Mouse (Mus musculus) hindbrain, postnatal 0 days (tissue): ENCODE data around the gene Igsf3. TPM values are rescaled to one million over a fixed set of nuclear protein-coding genes. Genes with fewer than 3 reads are reported as not detected.

Source experiments
- ATAC-seq: fragments of 200-750 bp; cut with Nextera tagmentation; 2 replicates; pipeline ENCODE4 v1.8.0; 2017; ENCODE audit warnings: mild to moderate bottlenecking, moderate TSS enrichment, moderate library complexity
- DNase-seq: peaks from one replicate; pipeline ENCODE4 v3.0.0-alpha.2; 2015; ENCODE audit warnings: low spot score
- H3K27ac ChIP-seq: fragments of 300-500 bp; sonication (generic); 2 replicates; pipeline ENCODE4 v1.5.1; 2014; ENCODE audit warnings: mild to moderate bottlenecking
- H3K27me3 ChIP-seq: fragments of 300-500 bp; sonication (generic); 2 replicates; pipeline ENCODE4 v1.6.1; 2014; ENCODE audit warnings: low read length, mixed read lengths; ENCODE audit not compliant: insufficient read depth
- H3K36me3 ChIP-seq: fragments of 300-500 bp; sonication (generic); 2 replicates; pipeline ENCODE4 v1.6.1; 2014; ENCODE audit warnings: low read length, mixed read lengths; ENCODE audit not compliant: insufficient read depth
- H3K4me1 ChIP-seq: fragments of 300-500 bp; sonication (generic); 2 replicates; pipeline ENCODE4 v1.6.1; 2014; ENCODE audit warnings: antibody characterized with exemption, low read length, mixed read lengths; ENCODE audit not compliant: insufficient read depth
- H3K4me2 ChIP-seq: fragments of 300-500 bp; sonication (generic); 2 replicates; pipeline ENCODE4 v1.6.1; 2014; ENCODE audit warnings: low read depth, mild to moderate bottlenecking, low read length, moderate library complexity, mixed read lengths
- H3K4me3 ChIP-seq: fragments of 300-500 bp; sonication (generic); 2 replicates; pipeline ENCODE4 v1.5.1; 2014; ENCODE audit warnings: low read length
- H3K9ac ChIP-seq: fragments of 300-500 bp; sonication (generic); replicated peaks from 2 replicates; pipeline ENCODE4 v1.6.1; 2014; ENCODE audit warnings: mild to moderate bottlenecking, low read length, moderate library complexity, mixed read lengths
- H3K9me3 ChIP-seq: fragments of 300-500 bp; sonication (generic); 2 replicates; pipeline ENCODE4 v1.6.1; 2016; ENCODE audit warnings: low read length, mixed read lengths
- CTCF ChIP-seq: IDR thresholded peaks from 2 replicates; pipeline ENCODE4 v1.5.1; 2016; ENCODE audit warnings: antibody characterized with exemption, control low read depth, low read depth
- WGBS: fragments of 180-500 bp; shearing (Covaris S2); extraction: QIAGEN DNeasy Blood & Tissue Kit; methylation state at CpG from one replicate; pipeline ENCODE4 v1.1.7; 2014; 5-methylcytosine and 5-hydroxymethylcytosine counted together
- polyA plus RNA-seq: library from polyadenylated mRNA; unstranded; fragments of >200 nt; fragmentation: Nextera tagmentation; extraction: Ambion mirVana; gene quantifications from 2 replicates; pipeline ENCODE4 v1.2.1, GENCODE M21; 2015
- total RNA-seq: library from RNA; depleted of rRNA; stranded (reverse); fragments of >200 nt; gene quantifications from 2 replicates; pipeline ENCODE4 v1.2.3, GENCODE M21; 2014

Igsf3 gene
- total and polyA plus RNA-seq, 2 experiments from 2014 or later = 65.7 to 76.3 TPM

DNA sequence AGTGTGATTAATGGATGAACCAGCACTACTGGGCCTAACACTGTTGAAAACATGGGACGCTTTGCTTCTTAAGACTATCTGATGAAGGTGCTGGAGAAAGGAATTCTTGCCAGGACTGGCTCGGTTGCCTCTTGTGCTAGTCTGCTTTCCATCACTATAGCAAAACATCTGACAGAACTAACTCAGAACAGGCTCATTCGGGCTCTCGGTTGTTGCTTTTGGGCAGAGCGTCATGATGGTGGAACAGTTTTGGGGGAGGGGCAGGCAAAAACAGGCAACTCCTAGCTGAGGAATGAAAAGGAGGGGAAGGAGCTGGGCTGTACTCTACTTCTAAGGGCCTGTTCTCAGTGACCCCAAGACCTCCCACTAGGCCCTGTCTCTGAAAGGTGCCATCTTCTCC is 4.8 kb downstream of the Igsf3 start:
- no peaks in the 10 kb centered on the region for H3K36me3 ChIP-seq
- 81% methylated on average over 5 of the region's 5 CpGs for WGBS
- no peak for DNase-seq
- ATAC-seq = no peak
- H3K9me3 ChIP-seq = no peaks in the 10 kb centered on the region
- TF ChIP-seq CTCF = no peak
- peak overlapping the region; percentile 93 for H3K4me2 ChIP-seq
- no peak overlapping the region for H3K4me3 ChIP-seq
- H3K27ac ChIP-seq = no peak overlapping the region
- H3K9ac ChIP-seq = no peak overlapping the region
- H3K27me3 ChIP-seq = no peaks in the 10 kb centered on the region
- peaks cover 37% of the 10 kb centered on the region for H3K4me1 ChIP-seq

DNA sequence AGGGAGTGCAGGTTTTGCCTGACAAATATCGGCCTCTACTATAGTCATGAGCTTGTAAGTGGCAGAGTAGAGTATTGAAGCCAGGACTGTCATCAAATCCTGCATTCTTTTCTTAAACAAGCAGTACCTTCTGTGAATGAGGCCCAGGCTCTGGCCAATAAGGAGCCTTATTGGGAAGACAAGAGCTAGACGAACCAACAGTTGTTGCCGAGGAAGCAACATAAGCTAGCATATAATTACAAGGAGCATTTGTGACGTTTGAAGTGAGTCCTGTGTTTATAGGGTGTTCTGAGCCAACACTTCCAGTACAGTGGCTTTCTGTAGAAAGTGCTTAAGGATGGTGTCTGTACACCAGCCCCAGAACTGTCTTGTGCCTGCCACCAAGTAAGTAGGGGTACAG is 5.9 kb downstream of the Igsf3 start:
- Histone ChIP-seq H3K9ac (no peak overlapping the region), H3K27me3 (no peaks in the 10 kb centered on the region), H3K27ac (no peak overlapping the region), H3K4me2 (peak overlapping the region; percentile 93), H3K4me3 (no peak overlapping the region), H3K9me3 (no peaks in the 10 kb centered on the region), H3K4me1 (peaks cover 35% of the 10 kb centered on the region), H3K36me3 (no peaks in the 10 kb centered on the region)
- DNase-seq (no peak), ATAC-seq (no peak)
- 30% methylated on average over 4 of the region's 4 CpGs for WGBS
- no peak for TF ChIP-seq CTCF

DNA sequence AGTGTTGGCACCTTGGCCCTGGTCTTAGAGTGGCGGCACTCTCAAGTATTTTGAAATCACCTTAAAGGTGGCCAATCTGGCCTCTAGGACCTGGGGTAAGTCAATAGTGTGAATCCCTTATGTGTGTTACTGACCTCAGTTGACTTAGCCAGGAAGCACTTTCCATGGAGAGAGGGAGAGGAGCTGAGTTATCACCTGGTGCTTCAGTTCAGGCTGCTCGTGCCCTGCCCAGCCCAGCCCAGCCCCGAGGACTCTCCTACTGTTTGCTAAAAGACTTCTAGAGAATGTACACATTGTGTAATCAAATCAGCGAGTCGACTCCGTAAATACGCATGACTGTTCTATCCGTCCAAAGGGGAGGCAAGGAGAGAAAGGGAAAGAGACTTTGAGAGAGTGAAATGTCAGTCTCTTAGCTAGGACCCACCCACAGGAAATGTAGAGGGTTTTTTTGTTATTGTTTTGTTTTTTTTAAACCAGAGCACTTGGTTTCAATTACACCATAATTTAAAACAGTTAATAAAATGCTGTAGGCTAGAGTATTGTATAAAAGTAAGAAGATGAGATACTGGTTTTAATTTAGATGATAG is 9.6 kb downstream of the Igsf3 start:
- H3K4me1 ChIP-seq = peaks cover 34% of the 10 kb centered on the region
- H3K4me2 ChIP-seq = no peak overlapping the region
- H3K9ac ChIP-seq = no peak overlapping the region
- 43% methylated on average over 8 of the region's 8 CpGs for WGBS
- no peaks in the 10 kb centered on the region for H3K27me3 ChIP-seq
- ATAC-seq (no peak), DNase-seq (no peak)
- no peak overlapping the region for H3K27ac ChIP-seq
- H3K36me3 ChIP-seq = no peaks in the 10 kb centered on the region
- no peak overlapping the region for H3K4me3 ChIP-seq
- TF ChIP-seq CTCF = no peak
- H3K9me3 ChIP-seq = no peaks in the 10 kb centered on the region

DNA sequence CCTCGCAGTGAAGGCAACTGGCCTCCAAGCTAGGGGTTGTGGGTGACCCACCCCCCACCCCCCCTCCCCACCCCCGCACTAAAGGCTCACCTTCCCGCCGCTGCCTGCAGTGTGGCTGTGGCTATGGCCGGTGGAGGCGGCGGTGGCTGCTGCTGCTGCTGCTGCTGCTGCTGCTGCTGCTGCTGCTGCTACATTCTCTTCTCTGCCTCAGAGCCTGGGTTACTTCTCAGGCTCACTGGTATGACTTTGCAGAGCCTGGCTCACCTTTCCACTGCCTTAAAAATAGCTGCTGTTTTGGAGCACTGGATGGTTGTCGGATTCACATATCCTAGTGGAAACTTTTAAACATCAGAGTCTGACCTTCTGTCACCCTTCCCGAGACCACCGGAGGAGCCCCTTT is 11.0 kb downstream of the Igsf3 start:
- TF ChIP-seq CTCF = no peak
- 18% methylated on average over 10 of the region's 10 CpGs for WGBS
- H3K27ac ChIP-seq = no peak overlapping the region

DNA sequence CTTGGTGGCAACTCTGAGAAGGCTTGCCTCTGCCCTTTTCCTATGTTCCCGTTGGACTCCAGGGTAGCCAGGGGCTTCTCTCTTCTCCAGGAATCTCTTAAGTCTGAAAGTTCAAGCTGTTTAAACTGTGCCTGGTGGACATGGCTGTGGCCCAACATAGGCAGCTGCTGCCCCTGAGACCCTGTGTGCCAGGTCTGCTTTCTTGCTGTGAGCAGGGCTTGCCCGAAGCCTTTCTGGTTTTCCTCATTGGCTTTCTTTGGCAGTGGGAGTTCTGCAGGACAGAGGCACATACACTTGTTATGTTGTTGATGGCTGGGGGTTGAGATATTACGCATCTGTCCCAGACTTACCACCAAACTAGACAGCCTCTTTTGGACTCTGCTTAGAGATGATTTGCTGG is 12.7 kb downstream of the Igsf3 start:
- no peaks in the 10 kb centered on the region for H3K27me3 ChIP-seq
- H3K9ac ChIP-seq = no peak overlapping the region
- no peak for TF ChIP-seq CTCF
- no peak overlapping the region for H3K4me2 ChIP-seq
- ATAC-seq (no peak), DNase-seq (no peak)
- no peaks in the 10 kb centered on the region for H3K36me3 ChIP-seq
- 54% methylated on average over 3 of the region's 3 CpGs for WGBS
- H3K9me3 ChIP-seq = no peaks in the 10 kb centered on the region
- no peak overlapping the region for H3K27ac ChIP-seq
- peaks cover 28% of the 10 kb centered on the region for H3K4me1 ChIP-seq
- H3K4me3 ChIP-seq = no peak overlapping the region

More for the DNA sequence above, 11.0 kb downstream of the Igsf3 start:
- Histone ChIP-seq H3K4me2 (0 out of 2 replicates have a peak overlapping the region, but pooled peaks have one; percentile 23), H3K4me3 (no peak overlapping the region), H3K27me3 (no peaks in the 10 kb centered on the region), H3K9me3 (no peaks in the 10 kb centered on the region), H3K9ac (no peak overlapping the region), H3K4me1 (peaks cover 25% of the 10 kb centered on the region), H3K36me3 (no peaks in the 10 kb centered on the region)
- DNase-seq = no peak
- ATAC-seq = no peak

DNA sequence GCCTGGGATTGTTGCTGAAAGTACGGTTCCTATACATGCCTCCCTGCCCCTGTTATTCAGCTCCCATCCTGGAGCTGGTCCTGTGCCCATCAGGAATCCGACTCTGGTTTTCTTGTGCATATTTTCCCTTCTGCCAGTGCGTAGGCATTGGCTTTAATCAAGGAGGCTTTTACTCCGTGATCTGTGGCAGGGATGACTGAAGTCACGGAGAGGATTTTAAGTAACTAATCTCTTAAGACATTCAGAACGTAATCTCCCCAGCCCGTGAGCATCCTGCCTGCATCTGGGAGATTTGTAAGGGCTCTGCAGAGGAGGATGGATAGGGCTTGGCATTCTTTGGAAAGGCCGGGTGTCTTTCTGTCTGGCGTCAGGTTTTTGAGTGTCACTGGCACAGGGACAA is 13.6 kb downstream of the Igsf3 start:
- Histone ChIP-seq H3K9ac (no peak overlapping the region), H3K4me1 (peaks cover 28% of the 10 kb centered on the region), H3K27me3 (no peaks in the 10 kb centered on the region), H3K36me3 (no peaks in the 10 kb centered on the region), H3K4me2 (0 out of 2 replicates have a peak overlapping the region, but pooled peaks have one; percentile 16), H3K9me3 (no peaks in the 10 kb centered on the region), H3K4me3 (no peak overlapping the region), H3K27ac (0 out of 2 replicates have a peak overlapping the region, but pooled peaks have one; percentile 29)
- WGBS = 29% methylated on average over 9 of the region's 9 CpGs
- no peak for TF ChIP-seq CTCF
- no peak for ATAC-seq
- no peak for DNase-seq

DNA sequence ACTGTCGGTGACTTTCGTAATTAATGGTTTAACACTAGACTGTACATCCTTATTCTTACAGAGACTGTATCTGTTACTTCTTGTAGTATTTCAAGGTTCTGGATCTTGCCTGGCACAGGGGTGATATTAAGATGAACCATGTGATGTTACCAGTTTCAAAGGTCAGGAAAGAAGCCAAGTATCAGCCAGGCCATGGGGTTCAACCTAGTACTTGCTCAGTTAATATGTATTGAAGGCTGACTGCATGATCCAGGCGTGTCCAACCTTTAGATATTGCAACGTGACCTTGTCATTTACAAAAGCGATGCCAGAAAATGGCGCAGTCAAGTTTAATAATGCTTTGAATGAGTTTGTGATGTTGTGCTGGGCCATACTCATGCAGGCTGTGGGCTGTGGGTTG is 15.1 kb downstream of the Igsf3 start:
- no peak overlapping the region for H3K4me3 ChIP-seq
- no peak for DNase-seq
- H3K27ac ChIP-seq = no peak overlapping the region
- no peak for ATAC-seq
- H3K4me1 ChIP-seq = peaks cover 40% of the 10 kb centered on the region
- no peak for TF ChIP-seq CTCF
- H3K36me3 ChIP-seq = no peaks in the 10 kb centered on the region
- H3K9ac ChIP-seq = no peak overlapping the region
- WGBS = 89% methylated on average over 6 of the region's 6 CpGs
- H3K27me3 ChIP-seq = no peaks in the 10 kb centered on the region
- no peak overlapping the region for H3K4me2 ChIP-seq
- H3K9me3 ChIP-seq = no peaks in the 10 kb centered on the region
